Mouse (Mus musculus): ENCODE data around the gene Anxa2.

DNA sequence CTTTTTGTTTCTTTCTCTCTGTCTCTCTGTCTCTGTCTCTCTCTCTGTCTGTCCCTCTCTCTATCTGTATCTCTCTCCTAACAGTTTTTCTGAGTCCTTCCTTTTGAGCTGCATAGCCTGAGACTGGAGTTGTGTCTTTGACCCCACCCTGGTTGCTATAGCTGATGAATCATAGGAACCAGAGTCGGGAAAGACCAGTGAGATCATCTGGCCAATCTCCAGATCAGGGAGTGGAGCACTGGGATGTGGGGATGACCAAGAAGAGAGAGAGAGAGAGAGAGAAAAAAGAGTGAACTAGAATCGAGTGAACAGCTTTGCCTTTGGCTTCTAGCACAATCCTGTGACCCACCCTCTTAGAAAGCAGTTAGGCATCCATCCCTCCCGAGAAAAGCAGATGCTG lies 10.2 kb upstream of the Anxa2 start:
- TF ChIP-seq ZNF384 (IDR thresholded peaks at IDR 0.05; ENCODE audit: low read depth, low read length) (no peak), ZC3H11A (IDR thresholded peaks at IDR 0.05; ENCODE audit: borderline replicate concordance, low read depth, low read length) (no peak)
